Mouse (Mus musculus): Measurements from ENCODE around the gene Scnn1g. TPM values are rescaled to one million over a fixed set of nuclear protein-coding genes. Genes with fewer than 3 reads are reported as not detected.
A peak's percentile ranks its signal among the peaks of the same experiment; 100 is the strongest.

Gene Scnn1g
- 0.40 and 0.46 TPM in 2 replicates for polyA plus RNA-seq (2014; fragmentation: Nextera tagmentation; extraction: Ambion mirVana)

DNA sequence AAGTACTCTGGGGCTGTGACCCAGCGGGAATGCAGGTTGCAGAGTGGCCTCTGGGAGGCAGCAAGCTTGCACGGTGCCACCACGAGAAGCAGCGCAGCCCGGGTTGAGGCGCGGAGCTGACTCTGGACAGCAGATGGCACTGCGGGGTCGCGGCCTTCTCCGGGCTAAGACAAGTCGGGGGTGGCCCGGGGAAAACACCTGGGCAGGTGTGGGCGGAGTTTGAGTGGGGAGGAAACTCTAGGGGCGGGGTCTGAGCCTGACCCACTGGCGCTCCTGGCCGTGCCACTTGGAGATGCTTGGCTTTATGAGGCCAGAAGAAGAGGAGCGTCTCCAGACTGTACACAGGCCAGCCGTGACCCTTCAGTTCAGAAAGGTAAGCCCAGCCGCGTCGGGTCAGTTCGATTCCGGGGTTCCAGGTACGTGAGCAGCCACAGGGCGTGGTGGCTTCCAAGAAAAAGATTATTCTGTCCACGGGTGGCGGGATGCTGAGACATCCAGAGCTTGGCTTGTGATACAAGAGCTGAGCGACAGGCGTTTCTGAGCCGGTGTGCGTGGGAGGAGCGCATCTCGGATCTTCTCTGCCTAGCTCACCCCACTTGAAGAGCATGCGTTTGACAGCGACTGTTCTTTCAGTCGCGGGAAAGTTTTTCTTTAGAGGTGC, at the start of gene Scnn1g:
Gene Scnn1g, plus strand, starts transcription at position 309 of the 661 bp plus-strand sequence.
- peak within 1 kb of the TSS; percentile 39 for H3K4me3 ChIP-seq (ENCODE audit: low read depth, low read length)
- no peak within 1 kb of the TSS for H3K27ac ChIP-seq (replicated peaks; ENCODE audit: low read depth, low read length)
- peaks cover 31% of the 10 kb centered on the region for H3K27me3 ChIP-seq (replicated peaks; ENCODE audit: control insufficient read depth, insufficient read depth, low read length)
- ATAC-seq (ENCODE audit: low read depth) (peak; percentile 96), DNase-seq (ENCODE audit: low spot score) (peak; percentile 88)
- no peaks in the 10 kb centered on the region for H3K9me3 ChIP-seq (ENCODE audit: control insufficient read depth, low read length)
- H3K36me3 ChIP-seq (ENCODE audit: control insufficient read depth, insufficient read depth, low read length) = no peaks in the 10 kb centered on the region
- H3K4me1 ChIP-seq (ENCODE audit: control insufficient read depth, insufficient read depth, low read length) = no peaks in the 10 kb centered on the region
- WGBS = 2% methylated on average over 37 of the region's 38 CpGs
- H3K9ac ChIP-seq (ENCODE audit: low read depth, low read length) = peak within 1 kb of the TSS; percentile 12; the same call in 1 of the 2 replicates
- peak within 1 kb of the TSS; percentile 57 for H3K4me2 ChIP-seq (ENCODE audit: low read depth, low read length)

DNA sequence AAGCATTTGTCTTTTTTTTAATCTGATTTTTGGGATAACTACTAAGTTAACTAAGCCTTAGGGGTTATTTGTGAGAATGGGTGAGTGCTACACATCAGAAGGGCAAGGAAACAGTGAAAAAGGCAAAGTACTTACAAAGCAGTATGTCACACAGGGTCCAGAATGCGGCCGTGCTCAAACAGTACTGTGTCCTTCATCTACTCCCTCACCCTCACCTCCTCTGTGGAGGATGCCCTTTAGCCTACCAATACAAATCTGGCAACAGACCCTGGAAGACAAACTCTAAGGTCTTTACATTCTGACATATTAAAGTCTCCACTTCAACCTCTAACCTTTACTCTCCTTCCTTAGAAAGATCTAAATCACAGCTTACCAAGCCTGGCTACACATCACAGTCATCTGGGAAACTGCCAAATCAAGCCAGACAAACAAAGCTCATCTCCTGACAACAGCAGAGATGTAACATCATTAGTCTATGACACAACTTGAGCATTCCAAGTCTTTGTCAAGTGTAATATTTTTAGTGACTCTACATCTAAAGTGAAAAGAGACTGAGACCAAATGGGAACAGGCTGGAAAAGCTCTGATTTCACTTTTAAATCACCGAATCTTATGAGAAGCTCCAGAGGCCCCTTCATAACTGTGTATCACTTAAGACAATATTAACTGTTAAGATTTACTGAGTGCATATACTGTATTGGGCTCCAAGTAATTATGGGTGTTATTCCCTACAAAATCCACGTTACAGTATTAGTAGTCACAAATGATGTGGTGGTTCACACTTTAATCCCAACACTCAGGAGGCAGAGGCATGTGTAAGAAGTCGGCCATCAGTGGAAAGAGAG, 48.9 kb upstream of the Scnn1g start:
- Histone ChIP-seq H3K4me3 (ENCODE audit: low read depth, low read length) (no peak overlapping the region), H3K9me3 (ENCODE audit: control insufficient read depth, low read length) (no peaks in the 10 kb centered on the region), H3K9ac (ENCODE audit: low read depth, low read length) (no peak overlapping the region), H3K27ac (replicated peaks; ENCODE audit: low read depth, low read length) (no peak overlapping the region), H3K27me3 (replicated peaks; ENCODE audit: control insufficient read depth, insufficient read depth, low read length) (no peaks in the 10 kb centered on the region), H3K36me3 (ENCODE audit: control insufficient read depth, insufficient read depth, low read length) (no peaks in the 10 kb centered on the region), H3K4me2 (ENCODE audit: low read depth, low read length) (no peak overlapping the region), H3K4me1 (ENCODE audit: control insufficient read depth, insufficient read depth, low read length) (no peaks in the 10 kb centered on the region)
- DNase-seq (ENCODE audit: low spot score) (no peak), ATAC-seq (ENCODE audit: low read depth) (no peak)
- 89% methylated on average over 5 of the region's 5 CpGs for WGBS

DNA sequence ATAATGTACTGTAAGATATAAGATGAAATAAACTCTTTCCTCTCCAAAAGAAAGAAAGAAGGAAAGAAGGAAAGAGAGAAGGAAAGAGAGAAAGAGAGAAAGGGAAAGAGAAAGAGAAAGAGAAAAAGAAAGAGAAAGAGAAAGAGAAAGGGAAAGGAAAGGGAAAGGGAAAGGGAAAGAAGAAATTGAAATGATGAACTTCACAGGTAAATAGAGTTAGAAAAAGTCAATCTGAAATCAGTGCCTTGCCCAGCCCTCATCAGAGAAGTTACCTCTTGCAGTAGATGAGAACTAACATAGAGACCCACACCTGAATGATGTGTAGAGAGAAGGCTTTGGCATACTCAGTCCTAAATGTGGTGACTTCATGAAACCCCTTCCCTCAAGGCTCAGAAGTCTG, 44.9 kb upstream of the Scnn1g start:
- H3K36me3 ChIP-seq (ENCODE audit: control insufficient read depth, insufficient read depth, low read length) = no peaks in the 10 kb centered on the region
- H3K4me1 ChIP-seq (ENCODE audit: control insufficient read depth, insufficient read depth, low read length) = no peaks in the 10 kb centered on the region
- DNase-seq (ENCODE audit: low spot score) (no peak), ATAC-seq (ENCODE audit: low read depth) (no peak)
- no peak overlapping the region for H3K4me2 ChIP-seq (ENCODE audit: low read depth, low read length)
- H3K27me3 ChIP-seq (replicated peaks; ENCODE audit: control insufficient read depth, insufficient read depth, low read length) = no peaks in the 10 kb centered on the region
- no peak overlapping the region for H3K27ac ChIP-seq (replicated peaks; ENCODE audit: low read depth, low read length)
- H3K9ac ChIP-seq (ENCODE audit: low read depth, low read length) = no peak overlapping the region
- H3K4me3 ChIP-seq (ENCODE audit: low read depth, low read length) = no peak overlapping the region
- no peaks in the 10 kb centered on the region for H3K9me3 ChIP-seq (ENCODE audit: control insufficient read depth, low read length)

DNA sequence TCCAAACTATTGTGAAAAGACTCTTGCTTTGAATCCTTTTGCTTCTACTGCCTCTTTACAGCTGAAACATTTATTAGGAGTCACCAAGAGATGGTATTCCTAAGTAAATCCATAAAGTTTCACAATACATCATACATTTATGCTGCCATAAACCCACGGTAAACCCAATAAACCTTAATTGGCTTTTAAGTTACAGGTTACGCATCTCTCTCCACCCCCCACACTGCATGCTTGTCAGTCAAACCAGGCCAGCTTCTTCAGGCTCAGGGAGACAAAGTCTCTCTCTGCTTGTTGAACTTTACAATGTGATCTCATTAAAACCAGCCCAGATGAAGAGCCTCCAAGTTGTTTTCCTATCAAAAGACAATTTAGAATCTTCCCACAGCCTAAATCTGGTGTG, 42.5 kb upstream of the Scnn1g start:
- Histone ChIP-seq H3K9ac (ENCODE audit: low read depth, low read length) (no peak overlapping the region), H3K36me3 (ENCODE audit: control insufficient read depth, insufficient read depth, low read length) (no peaks in the 10 kb centered on the region), H3K4me1 (ENCODE audit: control insufficient read depth, insufficient read depth, low read length) (0 out of 2 replicates have a peak, but pooled peaks cover 2% of the 10 kb centered on the region), H3K9me3 (ENCODE audit: control insufficient read depth, low read length) (no peaks in the 10 kb centered on the region), H3K27ac (replicated peaks; ENCODE audit: low read depth, low read length) (no peak overlapping the region), H3K27me3 (replicated peaks; ENCODE audit: control insufficient read depth, insufficient read depth, low read length) (no peaks in the 10 kb centered on the region), H3K4me2 (ENCODE audit: low read depth, low read length) (no peak overlapping the region), H3K4me3 (ENCODE audit: low read depth, low read length) (no peak overlapping the region)
- WGBS = 57% methylated on average over 2 of the region's 2 CpGs
- DNase-seq (ENCODE audit: low spot score) (no peak), ATAC-seq (ENCODE audit: low read depth) (no peak)

DNA sequence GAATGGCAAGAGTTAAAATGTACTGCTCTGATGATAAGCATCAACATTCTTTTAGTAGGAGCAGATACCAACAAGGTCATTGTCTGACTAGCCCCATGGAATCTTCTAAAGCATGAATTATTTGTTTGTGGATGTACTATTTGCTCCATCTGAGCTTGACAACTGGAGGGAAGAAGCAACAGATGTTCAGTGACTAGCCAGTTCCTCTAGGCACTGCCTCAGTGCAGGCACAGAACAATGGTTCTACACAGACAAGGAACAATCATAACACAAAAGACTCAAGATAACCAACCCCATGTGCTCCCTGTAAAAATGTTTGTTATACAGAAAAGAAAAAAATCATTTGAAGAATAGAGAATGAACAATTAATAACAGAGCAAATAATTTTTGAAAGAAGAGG, 37.1 kb upstream of the Scnn1g start:
- Histone ChIP-seq H3K4me1 (ENCODE audit: control insufficient read depth, insufficient read depth, low read length) (0 out of 2 replicates have a peak, but pooled peaks cover 5% of the 10 kb centered on the region), H3K27me3 (replicated peaks; ENCODE audit: control insufficient read depth, insufficient read depth, low read length) (no peaks in the 10 kb centered on the region), H3K9me3 (ENCODE audit: control insufficient read depth, low read length) (no peaks in the 10 kb centered on the region), H3K27ac (replicated peaks; ENCODE audit: low read depth, low read length) (no peak overlapping the region), H3K4me2 (ENCODE audit: low read depth, low read length) (no peak overlapping the region), H3K4me3 (ENCODE audit: low read depth, low read length) (no peak overlapping the region), H3K36me3 (ENCODE audit: control insufficient read depth, insufficient read depth, low read length) (no peaks in the 10 kb centered on the region), H3K9ac (ENCODE audit: low read depth, low read length) (no peak overlapping the region)
- no peak for ATAC-seq (ENCODE audit: low read depth)
- DNase-seq (ENCODE audit: low spot score) = no peak

DNA sequence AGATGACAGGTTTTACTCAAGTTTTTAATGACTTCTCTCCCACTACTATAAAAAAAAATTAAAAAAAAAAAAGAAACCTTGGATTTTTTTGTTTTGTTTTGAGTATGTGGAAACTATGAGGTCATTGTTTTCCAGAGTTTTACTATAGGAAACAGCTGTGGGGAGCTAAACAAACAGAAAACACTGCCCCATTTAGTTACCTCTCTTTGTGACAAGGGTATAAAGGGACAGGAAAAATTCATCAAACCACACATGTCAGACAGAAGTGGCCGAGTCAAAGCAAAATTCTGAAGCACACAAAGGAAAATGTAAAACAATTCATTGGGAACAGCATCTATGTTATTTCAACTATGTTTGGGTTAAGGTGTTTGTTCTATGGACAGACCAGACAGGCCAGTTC, 36.7 kb upstream of the Scnn1g start:
- Histone ChIP-seq H3K9ac (ENCODE audit: low read depth, low read length) (no peak overlapping the region), H3K27me3 (replicated peaks; ENCODE audit: control insufficient read depth, insufficient read depth, low read length) (no peaks in the 10 kb centered on the region), H3K36me3 (ENCODE audit: control insufficient read depth, insufficient read depth, low read length) (no peaks in the 10 kb centered on the region), H3K4me3 (ENCODE audit: low read depth, low read length) (no peak overlapping the region), H3K27ac (replicated peaks; ENCODE audit: low read depth, low read length) (peak overlapping the region; percentile 21; the same call in 1 of the 2 replicates), H3K4me2 (ENCODE audit: low read depth, low read length) (no peak overlapping the region), H3K4me1 (ENCODE audit: control insufficient read depth, insufficient read depth, low read length) (0 out of 2 replicates have a peak, but pooled peaks cover 5% of the 10 kb centered on the region), H3K9me3 (ENCODE audit: control insufficient read depth, low read length) (no peaks in the 10 kb centered on the region)
- 36% methylated on average over 1 of the region's 1 CpGs for WGBS
- DNase-seq (ENCODE audit: low spot score) = no peak
- ATAC-seq (ENCODE audit: low read depth) = no peak

DNA sequence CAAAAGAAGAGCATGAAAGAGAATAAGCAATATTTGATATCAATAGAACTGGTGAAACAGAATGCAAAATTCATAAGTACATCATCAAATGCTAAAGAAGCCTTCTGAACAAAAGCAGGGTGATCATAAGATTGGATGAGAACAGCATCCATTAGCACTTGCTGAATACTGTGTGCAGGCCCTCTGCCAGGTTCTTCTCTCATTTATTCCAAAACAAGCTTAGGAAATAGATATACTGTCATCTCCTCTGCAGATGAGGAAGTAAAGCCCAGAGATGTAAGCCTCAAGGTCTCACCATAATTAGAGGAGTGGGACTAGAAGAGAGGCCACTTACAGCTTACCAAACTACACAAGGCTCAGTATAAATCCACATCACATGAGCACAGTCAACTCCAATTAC, 35.1 kb upstream of the Scnn1g start:
- 0 out of 2 replicates have a peak, but pooled peaks cover 5% of the 10 kb centered on the region for H3K4me1 ChIP-seq (ENCODE audit: control insufficient read depth, insufficient read depth, low read length)

DNA sequence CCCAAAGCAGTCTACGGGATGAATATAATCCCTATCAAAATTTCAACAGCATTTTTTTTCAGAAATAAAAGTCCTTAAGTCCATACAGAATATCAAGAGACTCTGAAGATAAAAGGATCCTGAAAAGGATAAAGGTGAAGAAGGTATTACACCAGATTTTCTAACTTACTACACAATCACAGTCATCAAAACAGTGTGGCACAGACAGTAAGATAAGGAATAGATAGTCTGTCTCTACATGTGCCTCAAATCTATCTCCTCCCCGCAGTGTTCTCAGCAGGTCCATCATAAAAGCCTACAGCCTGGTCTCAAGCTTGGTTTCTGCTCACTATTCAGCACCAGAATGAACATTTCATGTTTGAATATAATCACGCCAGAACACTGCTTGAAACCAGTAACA, 33.8 kb upstream of the Scnn1g start:
- no peaks in the 10 kb centered on the region for H3K27me3 ChIP-seq (replicated peaks; ENCODE audit: control insufficient read depth, insufficient read depth, low read length)
- no peak overlapping the region for H3K9ac ChIP-seq (ENCODE audit: low read depth, low read length)
- no peaks in the 10 kb centered on the region for H3K9me3 ChIP-seq (ENCODE audit: control insufficient read depth, low read length)
- 86% methylated on average over 3 of the region's 3 CpGs for whole genome bisulfite sequencing
- H3K4me1 ChIP-seq (ENCODE audit: control insufficient read depth, insufficient read depth, low read length) = peaks cover 15% of the 10 kb centered on the region
- DNase-seq (ENCODE audit: low spot score) (no peak), ATAC-seq (ENCODE audit: low read depth) (no peak)
- H3K27ac ChIP-seq (replicated peaks; ENCODE audit: low read depth, low read length) = no peak overlapping the region
- H3K4me3 ChIP-seq (ENCODE audit: low read depth, low read length) = no peak overlapping the region
- no peaks in the 10 kb centered on the region for H3K36me3 ChIP-seq (ENCODE audit: control insufficient read depth, insufficient read depth, low read length)
- H3K4me2 ChIP-seq (ENCODE audit: low read depth, low read length) = no peak overlapping the region

More for the DNA sequence above, 35.1 kb upstream of the Scnn1g start:
- ATAC-seq (ENCODE audit: low read depth) (no peak), DNase-seq (ENCODE audit: low spot score) (no peak)
- Histone ChIP-seq H3K36me3 (ENCODE audit: control insufficient read depth, insufficient read depth, low read length) (no peaks in the 10 kb centered on the region), H3K27ac (replicated peaks; ENCODE audit: low read depth, low read length) (no peak overlapping the region), H3K9me3 (ENCODE audit: control insufficient read depth, low read length) (no peaks in the 10 kb centered on the region), H3K27me3 (replicated peaks; ENCODE audit: control insufficient read depth, insufficient read depth, low read length) (no peaks in the 10 kb centered on the region), H3K4me2 (ENCODE audit: low read depth, low read length) (no peak overlapping the region), H3K4me3 (ENCODE audit: low read depth, low read length) (no peak overlapping the region), H3K9ac (ENCODE audit: low read depth, low read length) (no peak overlapping the region)

Measured in embryonic facial prominence, embryonic 14.5 days (tissue).